Mouse (Mus musculus) CH12.LX (cell line): ENCODE results near the gene Aurkaip1.

Source experiments
- CHD1 ChIP-seq: IDR thresholded peaks from 2 replicates; pipeline ENCODE4 v1.6.1; 2012; ENCODE audit warnings: low read depth, low read length, improper control_type of control experiment, inconsistent platforms
- CTCF ChIP-seq, 2 experiments: IDR thresholded peaks in 1 of 2; conservative IDR thresholded peaks in 1 of 2; 2 replicates each; pipeline ENCODE4 v1.5.1; 2011 to 2012; ENCODE audit warnings: low read depth in 2 of 2, low read length in 2 of 2, improper control_type of control experiment in 1 of 2, inconsistent platforms in 1 of 2, mild to moderate bottlenecking in 1 of 2, moderate library complexity in 1 of 2
- E2F4 ChIP-seq: IDR thresholded peaks from 2 replicates; pipeline ENCODE4 v1.6.1; 2011; ENCODE audit warnings: low read depth, low read length, improper control_type of control experiment; ENCODE audit not compliant: insufficient replicate concordance
- EP300 ChIP-seq: IDR thresholded peaks from 2 replicates; pipeline ENCODE4 v1.6.1; 2011; ENCODE audit warnings: low read length, improper control_type of control experiment
- GABPA ChIP-seq: IDR thresholded peaks from 2 replicates; pipeline ENCODE4 v1.6.1; 2012; ENCODE audit warnings: low read depth, low read length, improper control_type of control experiment, inconsistent platforms; ENCODE audit not compliant: insufficient replicate concordance
- HCFC1 ChIP-seq: IDR thresholded peaks from 2 replicates; pipeline ENCODE4 v1.6.1; 2012; ENCODE audit warnings: low read depth, mild to moderate bottlenecking, inconsistent platforms, low read length, improper control_type of control experiment
- MAZ ChIP-seq: IDR thresholded peaks from 2 replicates; pipeline ENCODE4 v1.6.1; 2012; ENCODE audit warnings: low read depth, mild to moderate bottlenecking, inconsistent platforms, low read length, improper control_type of control experiment, moderate library complexity
- MEF2A ChIP-seq: IDR thresholded peaks from 2 replicates; pipeline ENCODE4 v1.6.1; 2014; ENCODE audit warnings: low read depth, mild to moderate bottlenecking, inconsistent platforms, low read length, improper control_type of control experiment, borderline replicate concordance
- POLR2A ChIP-seq: IDR thresholded peaks from 2 replicates; pipeline ENCODE4 v1.6.1; 2011; ENCODE audit warnings: low read depth, mild to moderate bottlenecking, improper control_type of control experiment, low read length
- USF1 ChIP-seq: IDR thresholded peaks from 2 replicates; pipeline ENCODE4 v1.6.1; 2014; ENCODE audit warnings: low read depth, mild to moderate bottlenecking, inconsistent platforms, low read length, improper control_type of control experiment
- ZKSCAN1 ChIP-seq: IDR thresholded peaks from 2 replicates; pipeline ENCODE4 v1.6.1; 2012; ENCODE audit warnings: low read depth, inconsistent platforms, low read length, improper control_type of control experiment, borderline replicate concordance
- ZNF384 ChIP-seq: IDR thresholded peaks from 2 replicates; pipeline ENCODE4 v1.6.1; 2012; ENCODE audit warnings: low read depth, low read length, improper control_type of control experiment, inconsistent platforms

- TF ChIP-seq GABPA (no peak), CTCF (conservative IDR thresholded peaks at IDR 0.05 in 1 of 2, IDR thresholded peaks at IDR 0.05 in 1 of 2; ENCODE audit: low read depth in 2 of 2, low read length in 2 of 2) (no peak), E2F4 (no peak), MEF2A (no peak), MAZ (no peak), HCFC1 (no peak), EP300 (no peak), ZKSCAN1 (no peak), POLR2A (no peak), USF1 (no peak), CHD1 (no peak), ZNF384 (no peak)
Observed at GRCm38 (mm10) chr4:155785246-155785645, 45.8 kb upstream of the Aurkaip1 start.
